Mouse (Mus musculus): ENCODE measurements at regions not wholly inside any gene's neighbourhood (a gene's known extent, or its start where the extent isn't known, plus 50 kb on each side); places are given as distances from the start of the nearest gene placed in this dataset.

- Histone ChIP-seq H3K9ac (replicated peaks) (no peak overlapping the region), H3K9me3 (no peaks in the 10 kb centered on the region), H3K4me1 (no peaks in the 10 kb centered on the region), H3K36me3 (no peaks in the 10 kb centered on the region), H3K27me3 (no peaks in the 10 kb centered on the region), H3K4me3 (no peak overlapping the region), H3K27ac (replicated peaks) (no peak overlapping the region), H3K4me2 (replicated peaks) (no peak overlapping the region)
- ATAC-seq (replicated peaks): no peak
Measured at GRCm38 (mm10) chr1:28229611-28230010, 550.4 kb downstream of the Gm597 start.

GRCm38 (mm10) chr1:28214243-28215038, 565.6 kb downstream of the Gm597 start:
- H3K4me2 ChIP-seq (replicated peaks): no peak overlapping the region
- H3K9ac ChIP-seq (replicated peaks): no peak overlapping the region
- no peaks in the 10 kb centered on the region for H3K36me3 ChIP-seq
- no peak overlapping the region for H3K4me3 ChIP-seq
- H3K27ac ChIP-seq (replicated peaks): peak overlapping the region; percentile 60
- H3K4me1 ChIP-seq: no peaks in the 10 kb centered on the region
- H3K27me3 ChIP-seq: no peaks in the 10 kb centered on the region
- no peaks in the 10 kb centered on the region for H3K9me3 ChIP-seq
- 39% methylated on average over 2 of the region's 2 CpGs for WGBS
- peak; percentile 99 for ATAC-seq (replicated peaks)

Data from forebrain, embryonic 15.5 days (tissue).